Mouse (Mus musculus) stomach, postnatal 0 days (tissue): ENCODE measurements at regions not wholly inside any gene's neighbourhood (a gene's known extent, or its start where the extent isn't known, plus 50 kb on each side); places are given as distances from the start of the nearest gene placed in this dataset.

Experiments
- ATAC-seq: fragments of 200-750 bp; cut with Nextera tagmentation; 2 replicates; pipeline ENCODE4 v1.8.0; 2017; ENCODE audit not compliant: low FRiP score, low TSS enrichment
- DNase-seq: peaks from one replicate; pipeline ENCODE4 v3.0.0-alpha.2; 2016; ENCODE audit warnings: low spot score
- H3K27ac ChIP-seq: fragments of 300-500 bp; sonication (generic); replicated peaks from 2 replicates; pipeline ENCODE4 v1.5.1; 2014; ENCODE audit warnings: mild to moderate bottlenecking, control low read depth
- H3K27me3 ChIP-seq: fragments of 300-500 bp; sonication (generic); 2 replicates; pipeline ENCODE4 v1.6.1; 2014; ENCODE audit warnings: low read length; ENCODE audit not compliant: control insufficient read depth, insufficient read depth
- H3K36me3 ChIP-seq: fragments of 300-500 bp; sonication (generic); 2 replicates; pipeline ENCODE4 v1.6.1; 2014; ENCODE audit warnings: low read length, mixed read lengths; ENCODE audit not compliant: control insufficient read depth, insufficient read depth
- H3K4me1 ChIP-seq: fragments of 300-500 bp; sonication (generic); replicated peaks from 2 replicates; pipeline ENCODE4 v1.6.1; 2014; ENCODE audit warnings: antibody characterized with exemption; ENCODE audit not compliant: control insufficient read depth, insufficient read depth
- H3K4me2 ChIP-seq: fragments of 300-500 bp; sonication (generic); replicated peaks from 2 replicates; pipeline ENCODE4 v1.6.1; 2014; ENCODE audit warnings: low read depth, mild to moderate bottlenecking, control low read depth, moderate library complexity
- H3K4me3 ChIP-seq: fragments of 300-500 bp; sonication (generic); 2 replicates; pipeline ENCODE4 v1.5.1; 2014; ENCODE audit warnings: low read depth, low read length, control low read depth
- H3K9ac ChIP-seq: fragments of 300-500 bp; sonication (generic); 2 replicates; pipeline ENCODE4 v1.6.1; 2014; ENCODE audit warnings: mild to moderate bottlenecking, low read length, control low read depth, mixed read lengths
- H3K9me3 ChIP-seq: fragments of 300-500 bp; sonication (generic); 2 replicates; pipeline ENCODE4 v1.6.1; 2016; ENCODE audit warnings: low read length; ENCODE audit not compliant: control insufficient read depth
- CTCF ChIP-seq: IDR thresholded peaks from 2 replicates; pipeline ENCODE4 v1.5.1; 2016; ENCODE audit warnings: antibody characterized with exemption, low read depth, mild to moderate bottlenecking, moderate library complexity
- EP300 ChIP-seq: optimal IDR thresholded peaks from 2 replicates; pipeline ENCODE3; 2016; ENCODE audit warnings: antibody characterized with exemption
- WGBS: fragments of 180-500 bp; shearing (Covaris S2); extraction: QIAGEN DNeasy Blood & Tissue Kit; methylation state at CpG from one replicate; pipeline ENCODE4 v1.1.7; 2014; 5-methylcytosine and 5-hydroxymethylcytosine counted together

GRCm38 (mm10) chr15:51203351-51203750 lies 2681.4 kb upstream of the Gm7489 start:
- WGBS, result 41% methylated on average over 2 of the region's 2 CpGs
- no peak for DNase-seq
- Histone ChIP-seq H3K4me2 (no peak overlapping the region), H3K9me3 (no peaks in the 10 kb centered on the region), H3K36me3 (no peaks in the 10 kb centered on the region), H3K9ac (no peak overlapping the region), H3K4me3 (no peak overlapping the region), H3K4me1 (no peaks in the 10 kb centered on the region), H3K27ac (no peak overlapping the region), H3K27me3 (no peaks in the 10 kb centered on the region)
- no peak for TF ChIP-seq CTCF
- TF ChIP-seq EP300, result no peak
- ATAC-seq, result no peak

- DNase-seq, result no peak
- no peaks in the 10 kb centered on the region for H3K27me3 ChIP-seq
- H3K27ac ChIP-seq, result no peak overlapping the region
- H3K36me3 ChIP-seq, result no peaks in the 10 kb centered on the region
- H3K4me2 ChIP-seq, result no peak overlapping the region
- H3K9me3 ChIP-seq, result no peaks in the 10 kb centered on the region
- no peak for ATAC-seq
- no peak for TF ChIP-seq CTCF
- no peak for TF ChIP-seq EP300
- WGBS, result 46% methylated on average over 3 of the region's 3 CpGs
- H3K4me1 ChIP-seq, result no peaks in the 10 kb centered on the region
- H3K4me3 ChIP-seq, result no peak overlapping the region
- no peak overlapping the region for H3K9ac ChIP-seq
Observed at GRCm38 (mm10) chr15:51206050-51206449, 2678.7 kb upstream of the Gm7489 start.

- H3K27ac ChIP-seq, result no peak overlapping the region
- no peak overlapping the region for H3K4me3 ChIP-seq
- no peak overlapping the region for H3K9ac ChIP-seq
- no peak overlapping the region for H3K4me2 ChIP-seq
- ATAC-seq, result no peak
- no peaks in the 10 kb centered on the region for H3K27me3 ChIP-seq
- no peaks in the 10 kb centered on the region for H3K9me3 ChIP-seq
- 60% methylated on average over 2 of the region's 2 CpGs for WGBS
- H3K4me1 ChIP-seq, result no peaks in the 10 kb centered on the region
- no peak for DNase-seq
- TF ChIP-seq EP300 (no peak), CTCF (no peak)
- H3K36me3 ChIP-seq, result no peaks in the 10 kb centered on the region
Observed at GRCm38 (mm10) chr15:51206773-51207172, 2677.9 kb upstream of the Gm7489 start.

GRCm38 (mm10) chr15:51234873-51235272 lies 2649.8 kb upstream of the Gm7489 start:
- ATAC-seq (no peak), DNase-seq (no peak)
- H3K4me1 ChIP-seq, result no peaks in the 10 kb centered on the region
- no peak overlapping the region for H3K4me2 ChIP-seq
- no peak for TF ChIP-seq CTCF
- no peak for TF ChIP-seq EP300
- H3K27me3 ChIP-seq, result no peaks in the 10 kb centered on the region
- H3K9ac ChIP-seq, result no peak overlapping the region
- H3K9me3 ChIP-seq, result no peaks in the 10 kb centered on the region
- H3K27ac ChIP-seq, result no peak overlapping the region
- WGBS, result 53% methylated on average over 1 of the region's 1 CpGs
- no peak overlapping the region for H3K4me3 ChIP-seq
- H3K36me3 ChIP-seq, result no peaks in the 10 kb centered on the region

GRCm38 (mm10) chr15:51244596-51244995 lies 2640.1 kb upstream of the Gm7489 start:
- Histone ChIP-seq H3K27ac (no peak overlapping the region), H3K4me1 (no peaks in the 10 kb centered on the region), H3K27me3 (no peaks in the 10 kb centered on the region), H3K36me3 (no peaks in the 10 kb centered on the region), H3K4me2 (no peak overlapping the region), H3K9ac (no peak overlapping the region), H3K9me3 (no peaks in the 10 kb centered on the region), H3K4me3 (no peak overlapping the region)
- TF ChIP-seq CTCF (no peak), EP300 (no peak)
- no peak for DNase-seq
- ATAC-seq, result no peak
- WGBS, result 93% methylated on average over 2 of the region's 2 CpGs

- Histone ChIP-seq H3K4me1 (no peaks in the 10 kb centered on the region), H3K27me3 (no peaks in the 10 kb centered on the region), H3K36me3 (no peaks in the 10 kb centered on the region), H3K27ac (no peak overlapping the region), H3K9me3 (no peaks in the 10 kb centered on the region), H3K9ac (no peak overlapping the region), H3K4me3 (no peak overlapping the region), H3K4me2 (no peak overlapping the region)
- TF ChIP-seq CTCF, result no peak
- TF ChIP-seq EP300, result no peak
- DNase-seq (no peak), ATAC-seq (no peak)
- WGBS, result 82% methylated on average over 5 of the region's 5 CpGs
Observed at GRCm38 (mm10) chr15:51247259-51247658, 2637.4 kb upstream of the Gm7489 start.
